Mouse (Mus musculus): ENCODE data around the gene Sema7a. TPM values are rescaled to one million over a fixed set of nuclear protein-coding genes. Genes with fewer than 3 reads are reported as not detected.

Gene Sema7a
- polyA plus RNA-seq, 1 experiment from 2014 or later = 0.27 TPM

- H3K36me3 ChIP-seq = no peaks in the 10 kb centered on the region
- no peak overlapping the region for H3K9ac ChIP-seq
- H3K4me1 ChIP-seq = peaks cover 30% of the 10 kb centered on the region
- no peak overlapping the region for H3K4me2 ChIP-seq (replicated peaks)
- no peaks in the 10 kb centered on the region for H3K9me3 ChIP-seq
- ATAC-seq (ENCODE audit: low FRiP score, low read depth) = no peak
- H3K4me3 ChIP-seq = no peak overlapping the region
- H3K27ac ChIP-seq = no peak overlapping the region
- 35% methylated on average over 4 of the region's 4 CpGs for WGBS
- peaks cover 35% of the 10 kb centered on the region for H3K27me3 ChIP-seq
Measured at GRCm38 (mm10) chr9:57995282-57995681, 55.4 kb downstream of the Sema7a start.

GRCm38 (mm10) chr9:57997511-57998031 lies 57.7 kb downstream of the Sema7a start:
- H3K4me3 ChIP-seq = peak overlapping the region; percentile 13; the same call in 1 of the 2 replicates
- H3K9ac ChIP-seq = no peak overlapping the region
- peak overlapping the region; percentile 53 for H3K4me2 ChIP-seq (replicated peaks)
- ATAC-seq (ENCODE audit: low FRiP score, low read depth) = peak; percentile 58
- no peak overlapping the region for H3K27ac ChIP-seq
- H3K27me3 ChIP-seq = peaks cover 50% of the 10 kb centered on the region
- no peaks in the 10 kb centered on the region for H3K9me3 ChIP-seq
- H3K36me3 ChIP-seq = no peaks in the 10 kb centered on the region
- WGBS = 18% methylated on average over 13 of the region's 13 CpGs
- H3K4me1 ChIP-seq = peaks cover 30% of the 10 kb centered on the region

- Histone ChIP-seq H3K4me2 (replicated peaks) (peak overlapping the region; percentile 53), H3K4me1 (peaks cover 29% of the 10 kb centered on the region), H3K27me3 (peaks cover 50% of the 10 kb centered on the region), H3K9ac (no peak overlapping the region), H3K4me3 (peak overlapping the region; percentile 13), H3K27ac (no peak overlapping the region), H3K9me3 (no peaks in the 10 kb centered on the region), H3K36me3 (no peaks in the 10 kb centered on the region)
- WGBS = under 1% methylated on average over 20 of the region's 20 CpGs
- peak; percentile 57; the same call in 1 of the 2 replicates for ATAC-seq (ENCODE audit: low FRiP score, low read depth)
Measured at GRCm38 (mm10) chr9:57998032-57998659, 58.2 kb downstream of the Sema7a start.

- WGBS = 54% methylated on average over 2 of the region's 2 CpGs
- Histone ChIP-seq H3K4me1 (peaks cover 29% of the 10 kb centered on the region), H3K27me3 (peaks cover 50% of the 10 kb centered on the region), H3K4me3 (no peak overlapping the region), H3K4me2 (replicated peaks) (no peak overlapping the region), H3K9me3 (no peaks in the 10 kb centered on the region), H3K9ac (no peak overlapping the region), H3K27ac (no peak overlapping the region), H3K36me3 (no peaks in the 10 kb centered on the region)
- ATAC-seq (ENCODE audit: low FRiP score, low read depth) = no peak; the same call in 1 of the 2 replicates
Measured at GRCm38 (mm10) chr9:57998685-57999084, 58.8 kb downstream of the Sema7a start.

- H3K4me1 ChIP-seq = peaks cover 26% of the 10 kb centered on the region
- no peak for ATAC-seq (ENCODE audit: low FRiP score, low read depth)
- no peaks in the 10 kb centered on the region for H3K36me3 ChIP-seq
- H3K4me2 ChIP-seq (replicated peaks) = no peak overlapping the region
- H3K27ac ChIP-seq = no peak overlapping the region
- no peaks in the 10 kb centered on the region for H3K9me3 ChIP-seq
- WGBS = 34% methylated on average over 2 of the region's 2 CpGs
- H3K9ac ChIP-seq = no peak overlapping the region
- H3K4me3 ChIP-seq = no peak overlapping the region
- peaks cover 50% of the 10 kb centered on the region for H3K27me3 ChIP-seq
Measured at GRCm38 (mm10) chr9:57999676-58000075, 59.8 kb downstream of the Sema7a start.

GRCm38 (mm10) chr9:58003272-58003671 lies 63.4 kb downstream of the Sema7a start:
- H3K36me3 ChIP-seq = no peaks in the 10 kb centered on the region
- WGBS = 23% methylated on average over 2 of the region's 2 CpGs
- H3K4me3 ChIP-seq = no peak overlapping the region
- H3K27me3 ChIP-seq = peaks cover 26% of the 10 kb centered on the region
- H3K4me1 ChIP-seq = peaks cover 19% of the 10 kb centered on the region
- no peak for ATAC-seq (ENCODE audit: low FRiP score, low read depth)
- H3K27ac ChIP-seq = no peak overlapping the region
- H3K4me2 ChIP-seq (replicated peaks) = no peak overlapping the region
- no peak overlapping the region for H3K9ac ChIP-seq
- H3K9me3 ChIP-seq = no peaks in the 10 kb centered on the region

- Histone ChIP-seq H3K4me1 (peaks cover 11% of the 10 kb centered on the region), H3K36me3 (no peaks in the 10 kb centered on the region), H3K4me3 (no peak within 1 kb of the TSS), H3K9me3 (no peaks in the 10 kb centered on the region), H3K27me3 (peaks cover 11% of the 10 kb centered on the region), H3K9ac (no peak within 1 kb of the TSS), H3K27ac (no peak within 1 kb of the TSS), H3K4me2 (replicated peaks) (no peak within 1 kb of the TSS)
- ATAC-seq (ENCODE audit: low FRiP score, low read depth) = no peak
- WGBS = 84% methylated on average over 16 of the region's 16 CpGs
Measured at GRCm38 (mm10) chr9:58005753-58006461, 66.0 kb downstream of the Sema7a start, which contains the start of gene Cyp11a1. Cyp11a1 (plus strand) TSS chr9:58006411.

- Histone ChIP-seq H3K4me1 (peaks cover 10% of the 10 kb centered on the region), H3K36me3 (no peaks in the 10 kb centered on the region), H3K9ac (no peak overlapping the region), H3K27me3 (no peaks in the 10 kb centered on the region), H3K27ac (no peak overlapping the region), H3K4me3 (no peak overlapping the region), H3K9me3 (no peaks in the 10 kb centered on the region), H3K4me2 (replicated peaks) (no peak overlapping the region)
- 67% methylated on average over 12 of the region's 12 CpGs for WGBS
- no peak; the same call in 1 of the 2 replicates for ATAC-seq (ENCODE audit: low FRiP score, low read depth)
Measured at GRCm38 (mm10) chr9:58008336-58009014, 68.6 kb downstream of the Sema7a start.

- Histone ChIP-seq H3K9me3 (no peaks in the 10 kb centered on the region), H3K36me3 (no peaks in the 10 kb centered on the region), H3K4me2 (replicated peaks) (no peak overlapping the region), H3K4me3 (no peak overlapping the region), H3K27me3 (no peaks in the 10 kb centered on the region), H3K27ac (no peak overlapping the region), H3K9ac (no peak overlapping the region), H3K4me1 (peaks cover 6% of the 10 kb centered on the region)
- WGBS = 10% methylated on average over 6 of the region's 6 CpGs
- ATAC-seq (ENCODE audit: low FRiP score, low read depth) = peak; percentile 62
Measured at GRCm38 (mm10) chr9:58009015-58009362, 69.1 kb downstream of the Sema7a start.

- H3K27ac ChIP-seq = no peak overlapping the region
- H3K9ac ChIP-seq = no peak overlapping the region
- no peak overlapping the region for H3K4me2 ChIP-seq (replicated peaks)
- ATAC-seq (ENCODE audit: low FRiP score, low read depth) = no peak
- H3K36me3 ChIP-seq = no peaks in the 10 kb centered on the region
- no peak overlapping the region for H3K4me3 ChIP-seq
- H3K9me3 ChIP-seq = no peaks in the 10 kb centered on the region
- 64% methylated on average over 3 of the region's 3 CpGs for WGBS
- no peaks in the 10 kb centered on the region for H3K27me3 ChIP-seq
- H3K4me1 ChIP-seq = peaks cover 6% of the 10 kb centered on the region
Measured at GRCm38 (mm10) chr9:58009588-58009987, 69.7 kb downstream of the Sema7a start.

- H3K27ac ChIP-seq = no peak overlapping the region; the same call in 1 of the 2 replicates
- H3K4me2 ChIP-seq (replicated peaks) = peak overlapping the region; percentile 25
- H3K27me3 ChIP-seq = no peaks in the 10 kb centered on the region
- H3K4me1 ChIP-seq = peaks cover 6% of the 10 kb centered on the region
- no peak for ATAC-seq (ENCODE audit: low FRiP score, low read depth)
- no peaks in the 10 kb centered on the region for H3K9me3 ChIP-seq
- H3K36me3 ChIP-seq = no peaks in the 10 kb centered on the region
- H3K9ac ChIP-seq = no peak overlapping the region
- H3K4me3 ChIP-seq = no peak overlapping the region
- 26% methylated on average over 7 of the region's 7 CpGs for WGBS
Measured at GRCm38 (mm10) chr9:58011027-58011426, 71.1 kb downstream of the Sema7a start.

- Histone ChIP-seq H3K4me2 (replicated peaks) (peak overlapping the region; percentile 25; the same call in 1 of the 2 replicates), H3K4me3 (no peak overlapping the region), H3K4me1 (peaks cover 6% of the 10 kb centered on the region), H3K36me3 (no peaks in the 10 kb centered on the region), H3K27ac (no peak overlapping the region; the same call in 1 of the 2 replicates), H3K9me3 (no peaks in the 10 kb centered on the region), H3K9ac (no peak overlapping the region), H3K27me3 (no peaks in the 10 kb centered on the region)
- no peak for ATAC-seq (ENCODE audit: low FRiP score, low read depth)
- WGBS = 67% methylated on average over 8 of the region's 8 CpGs
Measured at GRCm38 (mm10) chr9:58011552-58011951, 71.6 kb downstream of the Sema7a start.

All from limb, embryonic 13.5 days (tissue).